Mouse (Mus musculus) heart, embryonic 15.5 days (tissue): Measurements from ENCODE around the gene Rhoh. TPM values are rescaled to one million over a fixed set of nuclear protein-coding genes. Genes with fewer than 3 reads are reported as not detected.

ENCODE experiments used
- ATAC-seq: fragments of 200-750 bp; cut with Nextera tagmentation; replicated peaks from 2 replicates; pipeline ENCODE4 v1.8.0; 2017; ENCODE audit warnings: low read depth, moderate TSS enrichment; ENCODE audit not compliant: insufficient number of reproducible peaks, insufficient read depth, low FRiP score
- H3K27ac ChIP-seq: fragments of 300-500 bp; sonication (generic); 2 replicates; pipeline ENCODE4 v1.5.1; 2015; ENCODE audit warnings: mild to moderate bottlenecking, inconsistent platforms
- H3K27me3 ChIP-seq: fragments of 300-500 bp; sonication (generic); 2 replicates; pipeline ENCODE4 v1.6.1; 2015; ENCODE audit warnings: inconsistent platforms
- H3K36me3 ChIP-seq: fragments of 300-500 bp; sonication (generic); 2 replicates; pipeline ENCODE4 v1.6.1; 2015; ENCODE audit warnings: mild to moderate bottlenecking, inconsistent platforms
- H3K4me1 ChIP-seq: fragments of 300-500 bp; sonication (generic); replicated peaks from 2 replicates; pipeline ENCODE4 v1.6.1; 2015; ENCODE audit warnings: inconsistent platforms
- H3K4me2 ChIP-seq: fragments of 300-500 bp; sonication (generic); 2 replicates; pipeline ENCODE4 v1.6.1; 2015; ENCODE audit warnings: inconsistent platforms, mild to moderate bottlenecking, moderate library complexity
- H3K4me3 ChIP-seq: fragments of 300-500 bp; sonication (generic); 2 replicates; pipeline ENCODE4 v1.5.1; 2015; ENCODE audit warnings: mild to moderate bottlenecking, inconsistent platforms
- H3K9ac ChIP-seq: fragments of 300-500 bp; sonication (generic); 2 replicates; pipeline ENCODE4 v1.6.1; 2015; ENCODE audit warnings: mild to moderate bottlenecking, inconsistent platforms
- H3K9me3 ChIP-seq: fragments of 300-500 bp; sonication (generic); replicated peaks from 2 replicates; pipeline ENCODE4 v1.6.1; 2016; ENCODE audit warnings: inconsistent platforms
- WGBS: fragments of 180-500 bp; shearing (Covaris S2); methylation state at CpG from one replicate; pipeline ENCODE4 v1.1.7; 2015; ENCODE audit warnings: mixed read lengths; 5-methylcytosine and 5-hydroxymethylcytosine counted together
- polyA plus RNA-seq: library from polyadenylated mRNA; unstranded; fragments of >200 nt; fragmentation: Nextera tagmentation; extraction: Ambion mirVana; gene quantifications from 2 replicates; pipeline ENCODE4 v1.2.1, GENCODE M21; 2015

Rhoh gene
- polyA plus RNA-seq, 1 experiment from 2014 or later = 1.2 TPM

- no peaks in the 10 kb centered on the region for H3K27me3 ChIP-seq
- H3K9me3 ChIP-seq = no peaks in the 10 kb centered on the region
- H3K9ac ChIP-seq = no peak overlapping the region
- H3K4me1 ChIP-seq = peaks cover 8% of the 10 kb centered on the region; the same call in 1 of the 2 replicates
- no peaks in the 10 kb centered on the region for H3K36me3 ChIP-seq
- 72% methylated on average over 2 of the region's 2 CpGs for WGBS
- no peak overlapping the region for H3K27ac ChIP-seq
- ATAC-seq = no peak
- no peak overlapping the region for H3K4me2 ChIP-seq
- no peak overlapping the region for H3K4me3 ChIP-seq
Measured at GRCm38 (mm10) chr5:65933764-65934163, 72.8 kb downstream of the Rhoh start.

- H3K36me3 ChIP-seq = no peaks in the 10 kb centered on the region
- no peak for ATAC-seq
- 81% methylated on average over 5 of the region's 5 CpGs for WGBS
- no peak within 1 kb of the TSS for H3K4me2 ChIP-seq
- H3K9ac ChIP-seq = no peak within 1 kb of the TSS
- peaks cover 8% of the 10 kb centered on the region; the same call in 1 of the 2 replicates for H3K4me1 ChIP-seq
- no peak within 1 kb of the TSS for H3K27ac ChIP-seq
- no peaks in the 10 kb centered on the region for H3K9me3 ChIP-seq
- no peak within 1 kb of the TSS for H3K4me3 ChIP-seq
- no peaks in the 10 kb centered on the region for H3K27me3 ChIP-seq
Measured at GRCm38 (mm10) chr5:65934783-65935182, 73.8 kb downstream of the Rhoh start, which contains the start of gene Chrna9. Gene Chrna9, plus strand, starts transcription at chr5:65934921.

GRCm38 (mm10) chr5:65937011-65937726, 76.2 kb downstream of the Rhoh start:
- Histone ChIP-seq H3K9me3 (no peaks in the 10 kb centered on the region), H3K36me3 (no peaks in the 10 kb centered on the region), H3K4me2 (peak overlapping the region; percentile 36), H3K27me3 (no peaks in the 10 kb centered on the region), H3K27ac (peak overlapping the region; percentile 36; the same call in 1 of the 2 replicates), H3K9ac (no peak overlapping the region), H3K4me1 (peaks cover 8% of the 10 kb centered on the region; the same call in 1 of the 2 replicates), H3K4me3 (no peak overlapping the region)
- no peak for ATAC-seq
- 43% methylated on average over 11 of the region's 11 CpGs for WGBS

- Histone ChIP-seq H3K36me3 (no peaks in the 10 kb centered on the region), H3K27ac (no peak overlapping the region), H3K27me3 (no peaks in the 10 kb centered on the region), H3K4me1 (peaks cover 8% of the 10 kb centered on the region; the same call in 1 of the 2 replicates), H3K4me3 (no peak overlapping the region), H3K9me3 (no peaks in the 10 kb centered on the region), H3K4me2 (no peak overlapping the region), H3K9ac (no peak overlapping the region)
- 54% methylated on average over 9 of the region's 9 CpGs for WGBS
- ATAC-seq = peak; percentile 76; the same call in 1 of the 2 replicates
Measured at GRCm38 (mm10) chr5:65937998-65938715, 77.1 kb downstream of the Rhoh start.

- Histone ChIP-seq H3K4me3 (no peak overlapping the region), H3K27me3 (no peaks in the 10 kb centered on the region), H3K9me3 (no peaks in the 10 kb centered on the region), H3K27ac (no peak overlapping the region), H3K9ac (no peak overlapping the region), H3K36me3 (no peaks in the 10 kb centered on the region), H3K4me1 (peaks cover 8% of the 10 kb centered on the region; the same call in 1 of the 2 replicates), H3K4me2 (no peak overlapping the region)
- 59% methylated on average over 4 of the region's 4 CpGs for WGBS
- ATAC-seq = no peak
Measured at GRCm38 (mm10) chr5:65941145-65941544, 80.1 kb downstream of the Rhoh start.

Other genes with a start within 250 kb of the Rhoh start
- gene Pds5a, start 162.9 kb upstream of the Rhoh start, polyA plus RNA-seq = 30.5 and 36.8 TPM in 2 replicates
- 12.9 and 13.5 TPM in 2 replicates for gene N4bp2, start 97.7 kb upstream of the Rhoh start, polyA plus RNA-seq
- gene Chrna9, start 73.7 kb downstream of the Rhoh start, polyA plus RNA-seq = 0.21 and 2.5 TPM in 2 replicates
- 0.13 and 0.60 TPM in 2 replicates for gene 9130230L23Rik, start 143.1 kb downstream of the Rhoh start, polyA plus RNA-seq